ENCODE assay signal across 20 mouse cellular contexts in the genomic region with DNA sequence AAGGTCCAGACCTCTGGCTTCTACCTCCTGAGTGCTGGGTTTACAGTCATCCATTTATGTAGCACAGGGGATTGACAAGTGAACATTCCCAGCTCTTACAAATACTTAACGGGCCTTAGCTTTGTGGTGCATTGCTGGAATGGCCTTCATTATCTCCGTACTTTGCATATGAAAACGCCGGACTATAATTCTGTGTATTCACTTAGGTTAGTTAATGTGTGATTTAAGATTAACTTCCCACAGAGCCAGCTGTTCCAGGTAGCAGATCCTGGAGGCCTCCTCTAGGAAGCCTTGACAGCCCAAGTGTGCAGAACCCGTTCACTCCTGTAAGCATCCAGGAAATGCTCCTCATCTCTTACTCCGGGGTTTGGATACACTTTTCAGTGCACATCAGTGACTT. TPM values are rescaled to one million over a fixed set of nuclear protein-coding genes. Genes with fewer than 3 reads are reported as not detected.
A peak's percentile ranks its signal among the peaks of the same experiment; 100 is the strongest.
DNase-seq lines count a peak whose midpoint lies in the region; ATAC-seq and TF ChIP-seq lines count a peak whose summit lies in the region.
"Had no signal": no experiment of that assay in that cellular context is flagged by ENCODE, and none has a peak within 500 bp of the region (broad histone marks: within the 10 kb centered on the region; RNA-seq: fewer than 3 reads in every experiment).

No protein-coding gene starts in this region.

- H3K4me1 ChIP-seq in kidney, postnatal 0 days (replicated peaks; ENCODE audit: insufficient read depth, low read length), result peaks cover 27% of the 10 kb centered on the region
- 0 out of 2 replicates have a peak, but pooled peaks cover 1% of the 10 kb centered on the region for H3K4me1 ChIP-seq in midbrain, embryonic 11.5 days (ENCODE audit: control insufficient read depth, insufficient read depth, low read length)

- H3K36me3 ChIP-seq in kidney, postnatal 0 days (ENCODE audit: insufficient read depth, low read length), result no peaks in the 10 kb centered on the region
- H3K36me3 ChIP-seq in midbrain, embryonic 11.5 days (ENCODE audit: control insufficient read depth, insufficient read depth, low read length), result no peaks in the 10 kb centered on the region
- H3K36me3 ChIP-seq: hindbrain, embryonic 12.5 days; limb, embryonic 15.5 days; midbrain, embryonic 13.5 days; neural tube, embryonic 13.5 days had no signal

- peak overlapping the region; percentile 74 for H3K27ac ChIP-seq in kidney, postnatal 0 days
- no peak overlapping the region for H3K27ac ChIP-seq in midbrain, embryonic 11.5 days (ENCODE audit: low read depth, low read length)
- H3K27ac ChIP-seq: hindbrain, embryonic 12.5 days; layer of hippocampus, adult 2 months; limb, embryonic 15.5 days; midbrain, embryonic 13.5 days; neural tube, embryonic 13.5 days had no signal

- peak; percentile 56 for DNase-seq in kidney, adult 9 months
- DNase-seq in kidney, adult 11 months, result no peak
- DNase-seq in ES-CJ7 (ENCODE audit: low read depth, low spot score), result peak; percentile 40
- DNase-seq in ZHBTc4 (ENCODE audit: low read depth, low spot score), result peak; percentile 74
- no peak for DNase-seq in kidney, postnatal 0 days (ENCODE audit: low spot score)
- DNase-seq in lung, postnatal 36 days, result no peak
- DNase-seq in midbrain, embryonic 11.5 days (ENCODE audit: low spot score, missing footprints), result no peak
- DNase-seq: cerebellum, adult 8-10 months; gastrocnemius, postnatal 36 days; layer of hippocampus, postnatal 36 days; lung, adult 2 months; right cerebral cortex, adult 18-20 months had no signal

- no peak for TF ChIP-seq CTCF in kidney, postnatal 0 days (IDR thresholded peaks at IDR 0.05; ENCODE audit: low read depth)

- 60% methylated on average over 6 of the region's 6 CpGs for WGBS in kidney, postnatal 0 days
- WGBS in midbrain, embryonic 11.5 days, result 82% methylated on average over 6 of the region's 6 CpGs

- no peak overlapping the region for H3K4me3 ChIP-seq in kidney, postnatal 0 days (replicated peaks; ENCODE audit: low read depth, low read length)
- no peak overlapping the region for H3K4me3 ChIP-seq in midbrain, embryonic 11.5 days (ENCODE audit: low read depth, low read length)
- H3K4me3 ChIP-seq: erythroblast, embryonic 14.5 days; hindbrain, embryonic 12.5 days; layer of hippocampus, adult 2 months; limb, embryonic 15.5 days; midbrain, embryonic 13.5 days; neural tube, embryonic 13.5 days had no signal

- H3K9ac ChIP-seq in kidney, postnatal 0 days (ENCODE audit: low read depth, low read length), result no peak overlapping the region
- H3K9ac ChIP-seq in midbrain, embryonic 11.5 days (ENCODE audit: low read length), result no peak overlapping the region
- H3K9ac ChIP-seq: hindbrain, embryonic 12.5 days; limb, embryonic 15.5 days; midbrain, embryonic 13.5 days; neural tube, embryonic 13.5 days had no signal

- H3K9me3 ChIP-seq in kidney, postnatal 0 days (replicated peaks; ENCODE audit: low read length), result no peaks in the 10 kb centered on the region
- no peaks in the 10 kb centered on the region for H3K9me3 ChIP-seq in midbrain, embryonic 11.5 days (ENCODE audit: control insufficient read depth, low read length)
- H3K9me3 ChIP-seq: hindbrain, embryonic 12.5 days; limb, embryonic 15.5 days; midbrain, embryonic 13.5 days; neural tube, embryonic 13.5 days had no signal

- ATAC-seq in kidney, postnatal 0 days (replicated peaks; ENCODE audit: low FRiP score, low read depth), result no peak
- no peak for ATAC-seq in midbrain, embryonic 11.5 days (ENCODE audit: low FRiP score)
- ATAC-seq: forebrain, embryonic 14.5 days; midbrain, embryonic 13.5 days; Patski had no signal

- H3K4me2 ChIP-seq in kidney, postnatal 0 days (ENCODE audit: low read length), result no peak overlapping the region; the same call in 1 of the 2 replicates
- no peak overlapping the region for H3K4me2 ChIP-seq in midbrain, embryonic 11.5 days
- H3K4me2 ChIP-seq: hindbrain, embryonic 12.5 days; limb, embryonic 15.5 days; midbrain, embryonic 13.5 days; neural tube, embryonic 13.5 days had no signal

- no peaks in the 10 kb centered on the region for H3K27me3 ChIP-seq in kidney, postnatal 0 days (ENCODE audit: insufficient read depth, low read length)
- H3K27me3 ChIP-seq in midbrain, embryonic 11.5 days (ENCODE audit: control insufficient read depth, insufficient read depth, low read length), result peaks cover 14% of the 10 kb centered on the region
- H3K27me3 ChIP-seq: limb, embryonic 15.5 days; Patski had no signal

RNA-seq across cellular contexts. Expression of gene Map3k5, which starts 4.5 kb away (rescaled TPM):
- 2.2 and 3.0 TPM in 2 replicates for polyA plus RNA-seq in kidney, postnatal 0 days (2015; fragmentation: Nextera tagmentation; extraction: Ambion mirVana)
- polyA plus RNA-seq in midbrain, embryonic 11.5 days (2014; fragmentation: Nextera tagmentation; extraction: Ambion mirVana), result 0.51 and 1.0 TPM in 2 replicates
- polyA plus RNA-seq: erythroblast, embryonic 14.5 days had no signal

RNA-seq across cellular contexts. Expression of gene Pex7, which starts 31.2 kb away (rescaled TPM):
- 61.1 and 64.8 TPM in 2 replicates for polyA plus RNA-seq in kidney, postnatal 0 days (2015; fragmentation: Nextera tagmentation; extraction: Ambion mirVana)
- 33.4 and 33.6 TPM in 2 replicates for polyA plus RNA-seq in midbrain, embryonic 11.5 days (2014; fragmentation: Nextera tagmentation; extraction: Ambion mirVana)

Comparison
In these comparisons a context has a peak if more than half of its experiments do, and no peak if none do; other contexts are left out.
1. DNase-seq: peak in kidney, adult 9 months (single experiment), ES-CJ7 (single experiment) and ZHBTc4 (single experiment); none in kidney, adult 11 months (single experiment), kidney, postnatal 0 days (single experiment), lung, postnatal 36 days (single experiment) and midbrain, embryonic 11.5 days (single experiment).